Mouse (Mus musculus): Measurements from ENCODE around the gene Ttn. TPM values are rescaled to one million over a fixed set of nuclear protein-coding genes. Genes with fewer than 3 reads are reported as not detected.

The Ttn gene
- total RNA-seq, 2 experiments from 2014 or later: 3,850 to 4,932 TPM

DNA sequence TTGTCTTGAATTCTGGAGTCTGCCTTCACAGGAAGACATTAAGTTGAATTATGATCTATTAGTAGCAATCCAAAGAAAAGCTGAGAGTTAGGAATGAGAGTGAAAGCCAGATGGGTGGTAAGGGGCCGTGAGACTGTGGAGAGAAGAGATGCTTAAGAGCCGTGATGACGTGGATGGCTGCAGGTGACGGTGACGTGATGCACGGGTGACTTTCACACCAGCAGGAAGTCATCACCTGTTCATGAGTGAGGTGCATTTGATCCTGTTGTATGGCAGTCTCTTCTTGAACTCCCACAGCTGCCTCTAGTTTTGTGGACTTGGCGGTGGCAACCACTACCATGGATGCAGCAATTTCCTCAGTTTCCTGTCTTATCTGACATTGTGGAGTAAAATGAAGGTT lies 16.8 kb downstream of the Ttn start:
- DNase-seq (ENCODE audit: low spot score in 2 of 2): no peak

- DNase-seq (ENCODE audit: low spot score in 2 of 2): no peak
Measured at GRCm38 (mm10) chr2:76962045-76962432, 20.3 kb downstream of the Ttn start.

GRCm38 (mm10) chr2:76961420-76962044 lies 20.8 kb downstream of the Ttn start:
- no peak for DNase-seq (ENCODE audit: low spot score in 2 of 2)

DNA sequence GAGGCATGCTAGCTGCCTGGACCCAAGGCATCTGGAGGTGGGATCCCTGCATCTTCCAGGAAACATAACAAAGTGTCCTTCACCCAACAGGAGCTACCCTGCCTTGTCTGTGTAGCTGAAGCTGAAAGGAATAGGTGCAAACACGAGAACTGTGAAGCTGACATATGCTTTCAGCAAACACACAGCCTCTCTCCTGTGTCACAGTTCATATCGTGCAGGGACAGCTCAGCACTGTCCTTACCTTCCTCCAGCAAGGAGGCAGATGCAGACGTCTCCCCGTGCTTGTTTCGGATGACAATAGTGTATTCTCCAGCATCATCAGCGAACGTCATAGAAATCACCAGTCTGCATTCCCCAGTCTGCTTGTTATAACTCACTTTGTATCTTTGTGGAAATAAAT lies 32.6 kb downstream of the Ttn start:
- DNase-seq (ENCODE audit: low spot score in 2 of 2): no peak

- no peak for DNase-seq (ENCODE audit: low spot score in 2 of 2)
Measured at GRCm38 (mm10) chr2:76938515-76938914, 43.8 kb downstream of the Ttn start.

DNA sequence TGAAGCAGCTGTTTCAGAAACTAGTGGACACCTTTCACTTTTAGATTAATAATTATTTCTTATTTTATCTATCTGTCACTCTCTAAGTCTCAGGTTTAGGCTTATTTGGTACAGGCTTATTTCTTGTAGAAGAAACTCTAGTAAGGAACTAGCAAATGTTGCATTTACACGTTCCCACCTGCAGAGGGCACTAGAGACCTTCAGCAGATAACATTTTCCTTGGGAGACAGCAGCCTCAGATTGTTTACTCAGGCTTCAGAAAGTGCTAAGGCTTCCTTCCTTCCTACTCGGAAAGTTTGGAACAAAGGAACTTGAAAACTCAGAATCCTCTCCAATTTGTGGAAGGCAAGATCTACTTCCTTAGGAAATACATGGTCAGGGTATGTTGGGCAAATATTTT lies 52.6 kb downstream of the Ttn start:
- peak in 1 of 2 experiments; percentile 45 for DNase-seq (ENCODE audit: low spot score in 2 of 2)

GRCm38 (mm10) chr2:76928816-76929215 lies 53.5 kb downstream of the Ttn start:
- no peak for DNase-seq (ENCODE audit: low spot score in 2 of 2)

- DNase-seq (ENCODE audit: low spot score in 2 of 2): no peak
Measured at GRCm38 (mm10) chr2:76928298-76928697, 54.0 kb downstream of the Ttn start.

- DNase-seq (ENCODE audit: low spot score in 2 of 2): no peak
Measured at GRCm38 (mm10) chr2:76926927-76927326, 55.4 kb downstream of the Ttn start.

GRCm38 (mm10) chr2:76914959-76915358 lies 67.4 kb downstream of the Ttn start:
- no peak for DNase-seq (ENCODE audit: low spot score in 2 of 2)

- DNase-seq (ENCODE audit: low spot score in 2 of 2): peak in 1 of 2 experiments; percentile 13
Measured at GRCm38 (mm10) chr2:76908705-76909457, 73.5 kb downstream of the Ttn start.

DNA sequence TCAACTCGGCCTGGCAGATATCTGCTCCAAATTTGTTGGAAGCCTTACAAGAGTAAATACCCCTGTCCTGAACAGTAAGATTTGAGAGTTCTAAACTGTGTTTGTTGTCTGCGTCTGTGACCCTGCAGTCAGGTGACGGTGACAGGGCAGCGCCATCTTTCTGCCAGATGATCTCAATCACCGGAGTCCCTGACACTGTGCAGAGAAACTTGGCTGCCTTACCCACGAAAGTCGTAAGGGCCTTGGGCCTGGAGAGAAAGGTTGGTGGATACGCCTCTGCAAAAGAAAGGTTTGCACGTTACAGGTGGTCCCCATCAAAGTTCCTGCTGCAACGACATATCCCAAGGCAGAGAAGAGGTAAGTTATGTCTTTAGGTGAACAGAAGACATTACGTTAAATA lies 79.0 kb downstream of the Ttn start:
- no peak for DNase-seq (ENCODE audit: low spot score in 2 of 2)

DNA sequence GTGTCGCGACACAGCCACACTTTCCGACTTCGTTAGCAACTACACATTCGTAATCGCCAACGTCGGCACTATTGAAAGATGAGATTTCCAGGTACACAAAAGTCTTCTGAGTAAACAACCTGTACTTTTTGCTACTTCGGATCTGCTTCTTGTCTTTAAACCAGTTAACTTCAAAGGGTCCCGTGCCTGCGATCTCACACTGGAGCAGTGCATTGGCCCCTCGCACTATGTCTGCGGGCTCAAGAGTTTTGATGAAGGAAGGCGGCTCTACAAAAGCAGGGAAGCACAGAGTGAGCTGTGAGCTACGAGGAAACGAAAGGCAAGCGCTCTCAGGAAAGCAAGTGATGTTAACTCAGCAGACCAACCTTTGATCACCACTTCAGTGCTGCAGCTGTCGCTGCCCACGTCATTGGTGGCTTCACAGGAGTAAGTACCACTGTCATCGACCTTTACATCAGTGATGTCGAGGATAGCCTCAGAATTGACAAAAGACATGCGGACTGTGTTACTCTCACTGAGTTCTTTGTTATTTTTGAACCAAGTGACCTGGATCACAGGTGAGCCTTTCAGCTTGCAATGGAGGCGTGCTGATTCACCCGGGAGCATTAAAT lies 80.8 kb downstream of the Ttn start:
- no peak for DNase-seq (ENCODE audit: low spot score in 2 of 2)

DNA sequence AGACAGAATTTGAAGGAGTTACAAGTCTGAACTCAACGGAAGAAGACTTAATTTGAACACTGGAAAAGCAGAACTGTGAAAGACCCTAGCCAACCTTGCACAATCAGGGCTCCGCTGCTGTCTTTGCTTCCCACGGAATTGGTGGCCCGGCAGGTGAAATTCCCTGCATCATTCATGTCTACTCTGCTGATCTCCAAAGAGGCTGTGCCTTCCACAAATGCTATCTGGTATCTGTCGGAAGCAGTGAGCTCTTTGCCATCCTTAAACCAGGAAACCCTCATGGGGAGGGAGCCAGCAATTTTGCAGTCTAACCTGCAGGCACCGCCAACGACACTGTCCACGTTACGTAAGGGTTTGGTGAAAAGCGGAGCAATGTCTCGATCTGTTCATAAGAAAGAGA lies 82.5 kb downstream of the Ttn start:
- DNase-seq (ENCODE audit: low spot score in 2 of 2): no peak

GRCm38 (mm10) chr2:76896990-76897389 lies 85.4 kb downstream of the Ttn start:
- no peak for DNase-seq (ENCODE audit: low spot score in 2 of 2)

- DNase-seq (ENCODE audit: low spot score in 2 of 2): no peak
Measured at GRCm38 (mm10) chr2:76895327-76895726, 87.0 kb downstream of the Ttn start.

GRCm38 (mm10) chr2:76888721-76889120 lies 93.6 kb downstream of the Ttn start:
- DNase-seq (ENCODE audit: low spot score in 2 of 2): no peak

GRCm38 (mm10) chr2:76885855-76886254 lies 96.5 kb downstream of the Ttn start:
- no peak for DNase-seq (ENCODE audit: low spot score in 2 of 2)

- no peak for DNase-seq (ENCODE audit: low spot score in 2 of 2)
Measured at GRCm38 (mm10) chr2:76881406-76881805, 100.9 kb downstream of the Ttn start.

GRCm38 (mm10) chr2:76875587-76875986 lies 106.8 kb downstream of the Ttn start:
- no peak for DNase-seq (ENCODE audit: low spot score in 2 of 2)

GRCm38 (mm10) chr2:76866928-76867327 lies 115.4 kb downstream of the Ttn start:
- DNase-seq (ENCODE audit: low spot score in 2 of 2): no peak

GRCm38 (mm10) chr2:76865497-76865896 lies 116.8 kb downstream of the Ttn start:
- no peak for DNase-seq (ENCODE audit: low spot score in 2 of 2)

GRCm38 (mm10) chr2:76861327-76861726 lies 121.0 kb downstream of the Ttn start:
- no peak for DNase-seq (ENCODE audit: low spot score in 2 of 2)
